Mouse (Mus musculus) kidney, adult 11 months (tissue): Measurements from ENCODE around the gene Hmx3.
A peak's percentile ranks its signal among the peaks of the same experiment; 100 is the strongest.

Experiments used
- DNase-seq: peaks from one replicate; pipeline ENCODE4 v3.0.0; 2022

Hmx3 gene

DNA sequence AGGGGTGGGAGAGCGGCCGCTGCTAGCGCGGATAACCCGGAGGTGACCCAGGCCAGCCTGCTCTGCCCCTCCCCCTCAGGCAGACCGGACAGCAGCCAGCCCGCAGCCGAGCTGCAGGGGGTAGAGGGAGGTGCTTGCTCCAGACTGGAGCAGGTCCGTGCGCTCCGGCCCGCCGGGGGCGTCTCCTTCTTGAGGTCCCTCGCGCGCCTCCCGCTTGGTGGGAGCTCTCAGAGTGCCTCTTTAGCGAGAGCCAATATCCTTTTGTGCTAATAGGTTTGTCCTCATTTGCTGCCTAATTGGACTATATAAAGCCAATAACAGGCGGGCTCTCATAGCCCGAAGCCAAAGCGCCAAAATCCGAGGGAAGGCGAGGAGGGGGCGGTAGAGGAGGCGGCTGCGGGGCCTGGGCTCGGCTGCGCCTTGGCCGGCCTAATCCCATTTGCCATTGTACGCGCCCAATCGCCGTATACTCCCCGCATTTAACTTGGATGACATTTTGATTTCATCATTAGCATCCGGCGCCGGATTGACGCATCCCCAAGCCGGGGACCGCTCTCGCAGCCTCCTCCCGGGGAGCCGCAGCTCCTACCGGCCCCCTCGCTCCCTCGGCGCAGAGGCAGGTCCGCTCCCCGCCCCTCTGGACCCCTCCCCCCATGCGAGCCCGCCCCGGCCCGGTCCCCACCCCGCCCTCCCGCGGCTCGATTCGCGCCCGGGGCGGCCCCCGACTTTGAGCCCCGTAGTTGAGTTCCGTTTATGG lies at the start of gene Hmx3:
Hmx3 (plus strand) TSS at position 753 of the 757 bp plus-strand sequence.
- DNase-seq, result no peak

DNA sequence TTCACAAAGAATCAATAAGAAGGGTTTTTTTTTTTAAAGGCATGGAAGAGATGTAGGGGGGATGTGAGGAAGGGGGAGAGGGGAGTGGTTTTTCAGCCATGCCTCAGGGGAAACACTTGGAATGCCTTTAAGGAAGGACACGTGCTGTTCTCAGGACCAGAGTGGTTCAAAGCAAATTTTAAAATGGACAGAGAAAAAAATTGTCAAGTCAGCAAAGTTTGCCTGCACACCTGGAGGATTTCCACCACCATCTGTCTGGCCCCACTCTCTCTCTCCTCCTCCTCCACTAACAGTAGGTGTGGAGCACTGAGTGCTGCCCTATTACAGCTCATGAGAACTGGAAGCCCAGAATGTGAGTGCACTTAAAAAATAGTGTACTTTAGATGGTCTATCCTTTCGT lies 38.9 kb upstream of the Hmx3 start:
- DNase-seq, result no peak

DNA sequence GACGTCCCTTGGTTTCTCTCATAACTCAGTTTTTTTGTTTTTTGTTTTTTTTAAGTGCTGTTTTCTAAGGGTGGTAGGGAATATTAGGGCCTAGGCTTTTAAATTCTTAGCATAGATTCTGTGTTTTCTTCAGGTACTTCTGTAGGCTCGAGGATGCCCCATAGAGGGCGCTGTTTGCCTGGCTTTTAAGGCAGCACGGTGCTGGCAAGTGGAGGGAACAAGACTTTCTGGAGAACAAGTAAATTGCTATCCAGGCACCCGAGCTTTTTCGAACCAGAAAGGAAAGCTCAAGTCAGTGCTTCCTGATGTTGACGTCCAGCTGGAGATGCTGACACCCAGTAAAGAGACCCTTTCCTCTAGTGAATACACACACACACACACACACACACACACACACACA lies 2.7 kb upstream of the Hmx3 start:
- peak; percentile 70 for DNase-seq

DNA sequence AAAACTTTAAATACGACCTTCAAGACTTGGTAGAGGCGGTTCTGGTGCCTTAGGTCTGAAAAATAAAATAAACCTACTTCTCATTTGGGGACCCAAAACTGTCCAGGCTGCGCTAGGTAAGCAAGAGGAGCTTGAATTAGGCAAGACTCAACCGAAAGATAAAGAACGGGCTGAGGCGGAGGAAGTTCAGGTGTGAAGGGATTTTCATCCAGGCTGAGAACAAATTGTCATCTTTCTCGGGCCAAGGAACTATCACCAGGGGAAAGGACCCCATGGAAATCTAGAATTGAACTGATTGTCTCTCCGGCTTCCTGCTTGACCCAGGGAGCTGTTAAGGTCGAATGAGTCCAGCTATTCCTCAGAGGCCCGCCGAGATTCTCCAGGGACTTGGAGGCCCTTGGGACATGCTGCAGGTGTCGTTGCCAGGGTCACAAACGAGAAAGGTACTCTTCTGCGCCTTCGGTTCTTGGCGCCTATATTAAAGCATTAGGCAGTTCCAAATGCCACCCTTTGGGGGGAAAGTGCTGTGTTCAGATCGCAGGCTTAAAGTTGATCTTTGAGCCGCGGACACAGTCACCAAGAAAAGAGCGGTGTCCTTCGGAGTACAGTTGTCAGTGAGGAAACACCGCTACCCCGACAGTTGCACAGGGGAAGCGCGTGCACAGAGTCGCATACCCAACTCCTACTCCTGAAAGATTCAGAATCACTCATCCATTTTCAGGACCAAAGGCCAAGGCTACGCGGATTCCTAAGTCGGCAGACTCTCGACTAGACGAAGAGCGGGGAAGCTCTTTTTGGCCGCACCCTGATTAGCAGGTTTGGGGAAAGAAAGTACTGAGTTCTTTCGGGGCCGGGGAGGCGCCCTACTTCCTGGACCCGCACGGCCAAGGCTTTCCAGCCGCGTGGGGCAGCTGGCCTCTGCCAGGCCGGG lies 1.2 kb upstream of the Hmx3 start:
- DNase-seq, result no peak

DNA sequence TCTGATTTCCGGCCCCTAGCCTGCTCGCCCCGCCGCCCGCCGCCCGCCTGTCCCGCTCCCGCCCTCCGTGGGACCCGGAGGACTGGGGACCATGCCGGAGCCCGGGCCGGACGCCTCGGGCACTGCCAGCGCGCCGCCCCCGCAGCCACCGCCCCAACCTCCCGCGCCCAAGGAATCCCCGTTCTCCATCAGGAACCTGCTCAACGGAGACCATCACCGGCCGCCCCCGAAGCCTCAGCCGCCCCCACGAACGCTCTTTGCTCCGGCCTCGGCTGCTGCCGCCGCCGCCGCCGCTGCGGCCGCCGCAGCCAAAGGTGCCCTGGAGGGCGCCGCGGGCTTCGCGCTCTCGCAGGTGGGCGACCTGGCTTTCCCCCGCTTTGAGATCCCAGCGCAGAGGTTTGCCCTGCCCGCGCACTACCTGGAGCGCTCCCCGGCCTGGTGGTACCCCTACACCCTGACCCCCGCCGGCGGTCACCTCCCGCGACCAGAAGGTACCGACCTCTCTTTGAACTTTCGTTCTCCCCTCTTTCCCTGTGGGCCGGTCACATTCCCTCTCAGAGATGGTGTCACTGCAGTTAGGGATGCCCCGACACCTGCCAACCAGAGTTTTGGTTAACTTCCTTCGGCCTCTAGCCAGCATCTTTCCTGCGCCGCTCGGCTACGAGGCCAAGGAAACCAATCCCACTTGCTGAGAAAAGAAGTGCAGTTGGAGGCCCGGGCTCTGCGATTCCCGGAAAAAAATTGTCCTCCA lies 380 bp downstream of the Hmx3 start:
- no peak for DNase-seq

DNA sequence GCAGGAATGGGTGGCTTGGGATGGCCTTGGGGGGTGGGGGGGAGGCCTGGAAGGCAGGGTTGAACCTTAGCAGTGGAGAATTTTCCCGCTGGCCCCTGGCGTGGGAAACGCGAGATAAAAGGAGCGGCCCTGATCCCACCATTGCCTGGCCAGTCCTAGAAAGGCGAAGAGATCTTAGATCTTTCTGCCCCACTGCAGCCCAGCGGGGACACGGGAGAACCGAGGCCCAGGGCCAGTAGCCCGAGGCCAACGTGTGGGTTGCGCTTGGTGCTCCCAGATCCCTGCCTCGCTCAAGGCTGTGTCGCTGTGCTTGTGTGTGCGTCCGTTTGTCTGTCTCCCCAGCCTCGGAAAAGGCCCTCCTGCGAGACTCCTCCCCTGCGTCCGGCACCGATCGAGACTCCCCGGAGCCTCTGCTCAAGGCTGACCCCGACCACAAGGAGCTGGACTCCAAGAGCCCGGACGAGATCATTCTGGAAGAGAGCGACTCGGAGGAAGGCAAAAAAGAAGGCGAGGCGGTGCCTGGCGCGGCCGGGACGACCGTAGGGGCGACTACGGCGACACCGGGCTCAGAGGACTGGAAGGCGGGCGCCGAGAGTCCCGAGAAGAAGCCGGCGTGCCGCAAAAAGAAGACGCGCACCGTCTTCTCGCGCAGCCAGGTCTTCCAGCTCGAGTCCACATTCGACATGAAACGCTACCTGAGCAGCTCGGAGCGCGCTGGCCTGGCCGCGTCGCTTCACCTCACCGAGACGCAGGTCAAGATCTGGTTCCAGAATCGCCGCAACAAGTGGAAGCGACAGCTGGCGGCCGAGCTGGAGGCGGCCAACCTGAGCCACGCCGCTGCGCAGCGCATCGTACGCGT lies 1.2 kb downstream of the Hmx3 start:
- no peak for DNase-seq

DNA sequence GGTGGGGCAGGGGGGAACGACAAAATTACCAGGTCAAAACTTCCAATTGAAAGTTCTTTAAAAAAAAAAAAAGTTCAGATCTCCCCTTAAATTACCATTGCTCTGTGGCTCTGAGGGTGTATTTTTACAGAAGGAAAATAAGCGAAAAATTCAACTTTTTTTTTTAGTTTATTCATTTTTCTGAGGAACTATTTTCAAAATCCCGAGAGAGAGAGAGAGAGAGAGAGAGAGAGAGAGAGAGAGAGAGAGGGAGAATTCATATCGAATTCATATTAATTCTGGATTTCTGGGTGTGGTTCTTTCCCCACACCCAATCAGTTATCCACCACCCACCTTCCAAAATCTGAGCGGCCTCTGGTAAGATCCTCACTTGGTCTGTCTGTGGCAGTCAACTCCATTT lies 2.2 kb downstream of the Hmx3 start:
- no peak for DNase-seq

DNA sequence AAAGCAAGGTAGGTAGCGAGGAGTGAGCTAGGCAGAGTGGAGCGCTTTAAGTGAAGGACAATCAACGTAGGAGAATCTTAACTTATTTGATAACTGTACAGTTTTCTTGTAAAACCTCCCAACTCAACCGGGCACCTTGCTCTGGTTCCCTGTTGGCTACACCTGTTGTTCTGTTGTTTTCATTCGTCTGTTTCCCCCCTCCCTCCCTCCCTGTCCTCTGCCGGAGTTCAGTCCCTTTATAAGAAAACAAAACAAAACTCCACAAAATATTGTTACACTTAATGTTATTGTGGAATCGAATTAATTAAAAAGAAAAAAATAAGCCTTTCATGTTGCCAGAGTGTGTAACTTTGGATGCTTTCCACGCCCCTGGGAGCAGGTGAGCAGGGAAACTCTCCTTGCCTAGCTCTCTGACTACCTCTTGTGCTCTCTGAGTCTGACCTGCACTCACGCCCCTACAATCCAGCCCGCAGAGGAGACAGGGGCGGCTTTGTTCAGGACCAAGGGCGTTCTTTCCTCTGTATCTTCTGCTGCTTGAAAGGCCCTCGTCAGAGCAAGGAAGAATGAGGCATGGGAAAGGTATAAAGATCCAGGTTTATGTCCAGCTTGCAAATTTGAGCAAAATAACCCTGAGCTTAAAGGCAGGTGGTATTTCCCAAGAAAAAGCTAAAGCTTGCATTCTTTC lies 3.2 kb downstream of the Hmx3 start:
- DNase-seq, result no peak

DNA sequence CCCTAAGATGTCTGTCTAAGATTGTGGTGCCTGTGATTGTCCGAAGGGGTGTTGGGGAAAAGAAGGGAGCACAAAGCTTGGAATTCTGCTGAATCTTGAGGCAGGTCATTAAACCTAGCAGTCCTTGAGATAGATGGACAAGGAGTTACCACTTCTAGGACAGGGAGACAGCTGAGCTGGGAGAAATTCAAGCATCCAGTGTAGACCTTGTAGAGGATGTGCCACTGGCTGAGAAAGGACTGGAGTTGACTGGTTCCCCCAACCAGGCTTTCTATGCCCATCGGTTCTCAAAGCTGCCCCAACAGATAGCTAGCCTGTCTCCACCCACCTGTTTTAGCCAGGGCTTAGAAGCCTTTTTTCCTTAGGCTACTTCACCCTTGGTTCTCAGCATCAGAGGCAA lies 3.8 kb downstream of the Hmx3 start:
- DNase-seq, result no peak

DNA sequence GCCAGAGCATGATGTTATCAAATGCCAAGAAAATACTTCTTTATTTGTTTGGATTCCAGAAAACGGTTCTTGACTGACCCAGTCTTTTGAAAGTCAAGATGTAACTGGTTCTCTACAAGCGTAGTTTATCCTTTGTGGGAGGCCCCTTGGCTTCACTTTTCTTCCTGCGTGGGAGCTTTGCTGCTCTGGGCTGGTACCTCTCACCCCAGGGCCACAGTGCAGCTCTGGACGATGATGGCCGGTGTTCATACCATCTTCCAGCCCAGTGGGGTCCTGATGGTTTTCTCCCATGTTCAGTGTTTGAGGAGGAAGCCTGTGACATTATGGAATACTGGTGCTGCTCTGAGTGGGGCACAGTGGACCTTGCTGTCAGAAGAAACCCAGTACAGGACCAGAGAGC lies 4.8 kb downstream of the Hmx3 start:
- no peak for DNase-seq

DNA sequence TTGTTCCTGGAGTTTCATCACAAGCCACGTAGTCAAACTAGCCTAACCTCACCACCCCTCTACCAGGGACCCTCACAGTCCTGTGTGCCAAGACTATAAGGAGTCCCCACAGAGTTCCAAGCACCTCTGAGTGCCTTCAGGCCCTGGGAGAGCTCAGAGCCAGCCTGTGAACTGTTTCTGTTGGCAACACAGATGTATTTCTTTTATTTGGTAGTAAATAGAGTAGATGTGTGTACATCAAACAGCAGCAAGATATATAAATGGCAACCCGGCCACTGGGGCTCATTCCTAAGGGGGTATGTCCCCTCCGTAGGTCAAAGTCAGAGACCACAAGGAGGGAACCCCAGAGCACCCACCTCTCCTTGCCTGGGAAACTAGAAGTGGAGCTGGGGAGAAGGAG lies 5.8 kb downstream of the Hmx3 start, which contains the start of gene Hmx2:
Hmx2 (plus strand) TSS at position 301 of the 400 bp plus-strand sequence.
- no peak for DNase-seq

DNA sequence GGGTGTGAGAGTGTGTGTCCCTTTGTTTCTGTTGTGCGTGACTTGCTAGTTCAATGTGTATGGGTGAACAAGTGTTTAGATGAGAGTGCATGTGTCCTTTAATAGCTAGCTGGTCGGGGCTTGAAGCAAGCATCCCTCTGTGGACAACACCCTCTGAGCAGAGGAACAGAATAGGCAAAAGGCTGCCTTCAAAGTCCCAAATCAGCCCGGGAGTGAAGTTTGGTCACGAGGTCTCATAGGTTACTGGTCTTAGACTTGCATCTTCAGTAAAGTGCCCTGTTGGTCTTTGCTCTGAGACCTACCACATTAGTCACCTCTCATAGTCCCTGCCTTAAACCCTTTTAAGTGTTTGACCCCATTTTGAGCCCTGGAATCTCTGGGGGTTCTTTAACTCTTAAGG lies 8.8 kb downstream of the Hmx3 start:
- DNase-seq, result no peak

DNA sequence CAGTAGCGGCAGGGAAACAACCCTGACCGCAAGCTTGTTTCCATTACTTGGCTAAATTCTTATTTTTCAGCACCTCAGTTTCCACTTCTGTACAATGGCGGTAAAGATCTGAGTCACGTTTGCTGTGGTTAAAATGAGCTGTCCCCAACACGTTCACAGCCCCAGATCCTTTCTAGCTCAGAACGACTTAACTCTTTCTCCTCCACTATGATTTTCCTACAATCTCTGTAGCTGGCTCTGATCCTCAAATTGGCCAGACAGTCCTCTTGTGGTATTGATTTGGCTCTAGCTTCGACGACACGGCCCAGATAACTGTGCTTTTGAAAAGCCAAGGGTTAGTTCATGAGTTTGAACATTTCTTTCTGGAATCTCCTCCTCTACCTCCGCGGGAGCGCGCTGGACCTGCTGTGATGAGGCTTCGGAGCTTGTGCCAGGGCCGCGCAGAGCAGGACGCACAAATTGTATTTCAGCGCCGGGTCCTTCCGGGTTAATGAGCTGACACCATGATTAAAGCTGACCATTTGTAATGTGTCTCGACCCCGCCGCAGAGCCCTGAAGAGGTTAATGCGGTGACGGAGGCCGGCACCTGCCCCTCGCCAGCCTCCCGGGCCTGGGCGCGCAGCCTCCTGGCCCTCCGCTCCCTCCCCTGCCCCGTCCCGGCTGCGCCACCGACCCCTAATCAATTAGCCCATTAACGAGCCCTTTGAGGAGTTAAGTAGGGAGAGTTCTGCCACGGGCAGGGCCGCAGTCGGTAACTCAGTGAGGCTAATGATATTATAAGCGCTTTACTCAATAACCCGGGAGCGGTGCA lies 9.5 kb downstream of the Hmx3 start:
- no peak for DNase-seq

DNA sequence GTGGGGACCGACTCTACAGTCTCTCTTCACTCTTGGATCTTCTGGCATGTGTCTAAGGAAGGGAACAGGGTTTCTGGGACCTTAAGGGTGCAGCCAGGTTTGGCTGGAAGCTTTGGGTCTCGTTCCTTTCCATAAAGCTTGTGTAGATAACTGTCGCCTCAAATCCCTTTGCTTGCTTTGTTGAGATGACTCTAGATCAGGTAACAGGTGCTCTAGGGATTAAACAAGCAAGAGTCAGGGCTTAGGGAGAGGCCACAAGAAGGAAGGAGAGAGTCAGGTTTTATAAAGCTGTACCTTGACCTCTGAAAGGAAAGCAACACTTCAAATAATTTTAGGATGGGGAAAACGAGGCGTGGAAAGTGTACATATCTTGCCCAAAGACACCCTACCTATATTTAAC lies 10.1 kb downstream of the Hmx3 start:
- no peak for DNase-seq

DNA sequence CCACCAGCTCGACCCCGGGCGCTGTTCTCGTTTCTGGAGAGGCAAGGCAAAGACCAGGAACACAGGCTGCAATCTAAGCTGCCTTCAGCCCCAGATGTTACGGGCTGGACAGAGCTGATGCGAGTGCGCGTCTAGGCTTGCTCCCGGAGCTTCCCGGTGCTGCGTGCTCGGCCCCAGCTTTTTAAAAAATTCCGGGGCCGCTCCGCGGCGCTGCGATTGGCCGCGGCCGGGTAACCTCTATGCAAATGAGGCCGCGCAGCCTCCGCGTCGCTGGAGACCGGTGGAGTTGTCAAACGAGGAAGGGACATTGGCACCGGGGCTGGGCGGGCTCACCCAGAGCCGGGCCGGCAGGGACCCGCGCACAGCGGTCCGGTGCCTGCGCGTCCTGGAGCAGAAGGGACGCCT lies 11.1 kb downstream of the Hmx3 start:
- DNase-seq, result peak; percentile 33

DNA sequence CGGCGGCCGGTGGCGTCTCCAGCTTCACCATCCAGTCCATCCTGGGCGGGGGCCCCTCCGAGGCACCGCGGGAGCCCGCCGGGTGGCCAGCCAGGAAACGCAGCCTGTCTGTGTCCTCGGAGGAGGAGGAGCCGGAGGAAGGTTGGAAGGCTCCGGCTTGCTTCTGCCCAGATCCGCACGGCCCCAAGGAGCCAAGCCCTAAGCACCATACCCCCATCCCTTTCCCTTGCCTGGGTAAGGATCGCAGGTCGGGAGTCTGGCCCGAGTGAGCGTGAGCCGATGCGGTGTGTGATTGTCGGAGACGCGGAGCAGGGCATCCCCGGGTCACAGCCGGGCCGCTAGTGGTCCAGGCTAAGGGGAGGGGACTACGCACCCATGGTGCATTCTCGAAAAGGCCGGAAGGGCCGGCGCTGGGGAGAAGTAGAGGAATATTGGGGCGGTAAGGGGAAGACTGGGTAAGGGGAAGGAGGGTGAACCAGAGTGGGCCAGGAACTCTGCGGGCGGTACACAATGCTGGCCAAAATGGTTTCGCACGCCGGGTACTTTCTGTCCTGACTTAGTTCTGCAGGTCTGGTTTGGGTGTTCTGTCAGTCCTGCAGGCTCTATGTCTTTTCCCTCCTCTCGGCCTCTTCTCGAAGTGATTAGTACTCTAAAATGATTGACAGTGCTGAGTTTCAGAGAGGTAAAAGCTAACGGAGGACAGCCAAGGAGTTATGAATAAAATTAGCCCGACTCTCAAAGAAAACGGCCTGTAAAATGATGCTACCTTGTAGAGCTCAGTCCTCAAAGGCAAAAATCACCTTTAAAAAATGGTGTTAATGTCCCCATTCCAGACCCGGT lies 11.9 kb downstream of the Hmx3 start:
- DNase-seq, result no peak

DNA sequence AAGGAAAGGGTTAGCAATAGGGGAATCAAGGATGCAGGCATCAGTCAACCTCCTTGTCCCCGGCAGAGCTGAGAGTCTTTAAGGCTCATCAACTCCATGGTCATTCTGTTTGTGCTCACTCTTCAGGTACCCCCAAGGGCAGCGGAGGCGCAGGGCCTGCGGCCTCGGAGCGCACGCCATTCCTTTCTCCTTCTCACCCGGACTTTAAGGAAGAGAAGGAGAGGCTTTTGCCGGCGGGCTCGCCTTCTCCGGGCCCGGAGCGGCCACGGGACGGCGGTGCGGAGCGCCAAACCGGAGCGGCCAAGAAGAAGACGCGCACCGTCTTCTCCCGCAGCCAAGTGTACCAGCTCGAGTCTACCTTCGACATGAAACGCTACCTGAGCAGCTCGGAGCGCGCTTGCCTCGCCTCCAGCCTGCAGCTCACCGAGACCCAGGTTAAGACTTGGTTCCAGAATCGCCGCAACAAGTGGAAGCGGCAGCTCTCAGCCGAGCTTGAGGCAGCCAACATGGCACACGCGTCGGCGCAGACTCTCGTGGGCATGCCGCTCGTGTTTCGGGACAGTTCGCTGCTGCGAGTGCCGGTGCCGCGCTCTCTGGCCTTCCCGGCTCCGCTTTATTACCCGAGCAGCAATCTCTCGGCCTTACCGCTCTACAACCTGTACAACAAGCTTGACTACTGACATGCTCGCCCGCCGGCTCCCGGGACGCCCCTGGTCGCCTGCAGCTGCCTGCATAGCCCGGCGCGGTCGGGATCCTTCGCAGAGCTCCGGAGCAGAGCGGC lies 12.8 kb downstream of the Hmx3 start:
- DNase-seq, result no peak

DNA sequence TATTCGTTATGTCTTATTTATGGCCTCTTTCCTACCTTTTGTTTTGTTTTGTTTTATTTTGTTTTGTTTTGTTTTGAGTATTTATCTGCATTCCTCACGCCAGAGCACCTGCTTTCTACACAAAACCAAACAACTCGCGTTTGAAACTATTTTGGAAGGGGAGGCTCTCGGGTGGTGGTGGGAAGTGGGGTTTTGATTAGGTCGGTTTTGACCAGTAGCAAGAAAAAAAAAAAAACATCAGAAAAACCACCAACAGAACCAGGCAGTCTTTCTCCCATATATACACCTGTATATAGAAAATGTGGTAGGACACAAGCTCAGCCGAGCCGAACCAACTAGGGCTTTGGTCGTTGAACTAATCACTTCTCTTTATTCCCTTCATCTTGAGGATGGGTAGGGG lies 13.4 kb downstream of the Hmx3 start:
- no peak for DNase-seq
